Mouse (Mus musculus): ENCODE data around the gene Rabggta. TPM values are rescaled to one million over a fixed set of nuclear protein-coding genes. Genes with fewer than 3 reads are reported as not detected.

The Rabggta gene
- total RNA-seq, 4 experiments from 2014 or later = 52.2 to 54.7 (median 54.0) TPM

GRCm38 (mm10) chr14:55697226-55697625 is 24.8 kb downstream of the Rabggta start:
- no peak for DNase-seq (ENCODE audit: low spot score in 2 of 2)

GRCm38 (mm10) chr14:55689433-55689832 is 32.6 kb downstream of the Rabggta start:
- DNase-seq (ENCODE audit: low spot score in 2 of 2) = no peak

- DNase-seq (ENCODE audit: low spot score in 2 of 2) = no peak
Observed at GRCm38 (mm10) chr14:55682118-55682493, 40.0 kb downstream of the Rabggta start.

GRCm38 (mm10) chr14:55681160-55682117 is 40.6 kb downstream of the Rabggta start, which contains the start of gene Tinf2:
TSS of gene Tinf2 (minus strand) at chr14:55681820.
- DNase-seq (ENCODE audit: low spot score in 2 of 2) = peak; percentile 86 to 96

GRCm38 (mm10) chr14:55677615-55678014 is 44.4 kb downstream of the Rabggta start:
- DNase-seq (ENCODE audit: low spot score in 2 of 2) = no peak

GRCm38 (mm10) chr14:55672741-55673060 is 49.4 kb downstream of the Rabggta start:
- DNase-seq (ENCODE audit: low spot score in 2 of 2) = no peak

GRCm38 (mm10) chr14:55671833-55672740 is 50.0 kb downstream of the Rabggta start, which contains the start of the genes Gmpr2 and Nedd8:
TSS of gene Gmpr2 (plus strand) at chr14:55671941.
TSS of gene Nedd8 (minus strand) at chr14:55672124.
- peak; percentile 92 to 96 for DNase-seq (ENCODE audit: low spot score in 2 of 2)

GRCm38 (mm10) chr14:55671486-55671832 is 50.6 kb downstream of the Rabggta start:
- no peak for DNase-seq (ENCODE audit: low spot score in 2 of 2)

Other genes starting within 250 kb of the Rabggta start
- gene Dhrs4, start 243.5 kb downstream of the Rabggta start, total RNA-seq (2022) = 10 to 100 TPM; 17.2 to 28.5 (median 20.8) TPM
- 10 to 100 TPM; 39.6 to 50.3 (median 42.5) TPM for gene Carmil3, start 231.6 kb downstream of the Rabggta start, total RNA-seq (2022)
- gene Cpne6, start 211.8 kb downstream of the Rabggta start, total RNA-seq (2022) = 100 to 1,000 TPM; 151 to 192 (median 180) TPM
- gene Nrl, start 197.3 kb downstream of the Rabggta start, total RNA-seq (2022) = under 1 TPM; 0.46 to 0.82 (median 0.69) TPM
- 10 to 100 TPM; 25.2 to 29.7 (median 27.7) TPM for gene Pck2, start 182.0 kb downstream of the Rabggta start, total RNA-seq (2022)
- 10 to 100 TPM; 83.5 to 91.6 (median 85.1) TPM for gene Dcaf11, start 162.3 kb downstream of the Rabggta start, total RNA-seq (2022)
- under 1 TPM in 2 of 4 experiments, not detected in 2; 0.84 to 0.98 TPM for gene A730061H03Rik, start 161.9 kb downstream of the Rabggta start, total RNA-seq (2022)
- gene Fitm1, start 146.6 kb downstream of the Rabggta start, total RNA-seq (2022) = not detected
- gene Psme1, start 144.1 kb downstream of the Rabggta start, total RNA-seq (2022) = 10 to 100 TPM; 53.6 to 63.7 (median 58.8) TPM
- 10 to 100 TPM; 46.3 to 59.7 (median 50.8) TPM for gene Emc9, start 137.0 kb downstream of the Rabggta start, total RNA-seq (2022)
- 10 to 100 TPM; 50.2 to 74.0 (median 51.3) TPM for gene Psme2, start 131.2 kb downstream of the Rabggta start, total RNA-seq (2022)
- 10 to 100 TPM; 31.4 to 46.1 (median 38.0) TPM for gene Rnf31, start 130.6 kb downstream of the Rabggta start, total RNA-seq (2022)
- 10 to 100 TPM in 2 of 4 experiments, 1 to 10 TPM in 2; 7.5 to 15.2 (median 11.2) TPM for gene Irf9, start 118.7 kb downstream of the Rabggta start, total RNA-seq (2022)
- 1 to 10 TPM; 1.5 to 4.9 (median 3.7) TPM for gene Rec8, start 104.2 kb downstream of the Rabggta start, total RNA-seq (2022)
- gene Ipo4, start 86.3 kb downstream of the Rabggta start, total RNA-seq (2022) = 100 to 1,000 TPM; 122 to 146 (median 132) TPM
- gene Gm49378, start 84.4 kb downstream of the Rabggta start, total RNA-seq (2022) = 1 to 10 TPM; 3.5 to 4.2 (median 4.0) TPM
- 10 to 100 TPM; 37.5 to 45.6 (median 38.9) TPM for gene Tm9sf1, start 78.5 kb downstream of the Rabggta start, total RNA-seq (2022)
- 1 to 10 TPM in 1 of 4 experiments, under 1 TPM in 3; 0.53 to 1.2 (median 0.89) TPM for gene Tssk4, start 72.1 kb downstream of the Rabggta start, total RNA-seq (2022)
- gene Mdp1, start 61.8 kb downstream of the Rabggta start, total RNA-seq (2022) = 10 to 100 TPM; 40.7 to 48.1 (median 44.1) TPM
- gene Gmpr2, start 50.3 kb downstream of the Rabggta start, total RNA-seq (2022) = 10 to 100 TPM; 19.9 to 24.2 (median 22.4) TPM
- gene Nedd8, start 50.1 kb downstream of the Rabggta start, total RNA-seq (2022) = 100 to 1,000 TPM; 310 to 370 (median 342) TPM
- gene Tinf2, start 40.4 kb downstream of the Rabggta start, total RNA-seq (2022) = 10 to 100 TPM; 16.3 to 18.2 (median 18.0) TPM
- 1 to 10 TPM in 2 of 4 experiments, not detected in 2; 1.1 to 1.4 TPM for gene Tgm1, start 8.3 kb downstream of the Rabggta start, total RNA-seq (2022)
- gene Dhrs1, start 23.4 kb upstream of the Rabggta start, total RNA-seq (2022) = 100 to 1,000 TPM in 2 of 4 experiments, 10 to 100 TPM in 2; 86.1 to 119 (median 97.8) TPM
- 10 to 100 TPM in 3 of 4 experiments, 1 to 10 TPM in 1; 9.7 to 11.8 (median 11.0) TPM for gene Nop9, start 23.4 kb upstream of the Rabggta start, total RNA-seq (2022)
- 1 to 10 TPM; 1.5 to 3.1 (median 2.4) TPM for gene Cideb, start 36.2 kb upstream of the Rabggta start, total RNA-seq (2022)
- gene Ltb4r2, start 39.2 kb upstream of the Rabggta start, total RNA-seq (2022) = under 1 TPM; 0.21 to 0.28 (median 0.25) TPM
- gene Ltb4r1, start 43.7 kb upstream of the Rabggta start, total RNA-seq (2022) = under 1 TPM in 3 of 4 experiments, not detected in 1; 0.26 to 0.65 (median 0.53) TPM
- gene Adcy4, start 61.8 kb upstream of the Rabggta start, total RNA-seq (2022) = 1 to 10 TPM; 3.3 to 6.2 (median 4.7) TPM
- under 1 TPM in 2 of 4 experiments, not detected in 2; 0.73 to 0.98 TPM for gene Ripk3, start 66.6 kb upstream of the Rabggta start, total RNA-seq (2022)
- gene Nfatc4, start 100.9 kb upstream of the Rabggta start, total RNA-seq (2022) = 1 to 10 TPM; 1.0 to 2.7 (median 2.1) TPM
- gene Nynrin, start 131.7 kb upstream of the Rabggta start, total RNA-seq (2022) = 10 to 100 TPM in 2 of 4 experiments, 1 to 10 TPM in 2; 7.3 to 13.3 (median 11.3) TPM
- under 1 TPM; 0.09 to 0.52 (median 0.23) TPM for gene Cbln3, start 162.1 kb upstream of the Rabggta start, total RNA-seq (2022)
- 10 to 100 TPM; 12.7 to 15.8 (median 13.0) TPM for gene Khnyn, start 162.7 kb upstream of the Rabggta start, total RNA-seq (2022)
- 100 to 1,000 TPM; 101 to 123 (median 111) TPM for gene Sdr39u1, start 178.0 kb upstream of the Rabggta start, total RNA-seq (2022)
- gene Cma1, start 222.4 kb upstream of the Rabggta start, total RNA-seq (2022) = not detected
- gene Cma2, start 228.7 kb upstream of the Rabggta start, total RNA-seq (2022) = not detected

Data from left cerebral cortex, adult 8-10 months (tissue).